Mouse (Mus musculus): ENCODE data around the gene Il27ra. TPM values are rescaled to one million over a fixed set of nuclear protein-coding genes. Genes with fewer than 3 reads are reported as not detected.

The Il27ra gene
- polyA plus RNA-seq, 1 experiment from 2014 or later = 0.69 TPM

DNA sequence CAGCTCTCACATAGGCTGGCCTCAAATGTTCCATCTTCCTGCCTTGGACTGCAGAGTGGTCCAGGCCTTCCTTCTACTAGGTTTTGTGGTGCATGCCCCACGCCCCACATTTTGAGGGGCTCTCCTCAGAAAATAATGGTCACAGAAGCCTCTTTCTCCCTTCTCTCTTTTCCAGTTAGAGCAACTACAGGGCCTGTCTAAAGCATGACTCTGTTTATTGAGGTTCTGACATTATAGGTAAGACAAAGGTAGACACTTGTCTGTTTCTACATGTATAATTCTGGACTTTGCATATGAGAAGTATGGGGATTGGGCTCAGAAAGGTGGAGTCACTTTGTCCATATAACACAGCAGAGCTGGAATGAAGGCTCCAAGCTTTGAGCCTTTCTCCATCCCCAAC is 22.6 kb upstream of the Il27ra start, which contains the start of gene Gm10643:
TSS of gene Gm10643 (minus strand) at position 101 of the 400 bp plus-strand sequence.
- no peaks in the 10 kb centered on the region for H3K27me3 ChIP-seq
- no peaks in the 10 kb centered on the region for H3K36me3 ChIP-seq
- peak within 1 kb of the TSS; percentile 77 for H3K9ac ChIP-seq
- ATAC-seq (ENCODE audit: low FRiP score, low read depth) = no peak
- 89% methylated on average over 1 of the region's 1 CpGs for WGBS
- peaks cover 34% of the 10 kb centered on the region for H3K4me1 ChIP-seq (replicated peaks)
- peak within 1 kb of the TSS; percentile 81 for H3K27ac ChIP-seq (replicated peaks)
- peak within 1 kb of the TSS; percentile 87 for H3K4me2 ChIP-seq
- H3K4me3 ChIP-seq = peak within 1 kb of the TSS; percentile 78
- H3K9me3 ChIP-seq = no peaks in the 10 kb centered on the region

DNA sequence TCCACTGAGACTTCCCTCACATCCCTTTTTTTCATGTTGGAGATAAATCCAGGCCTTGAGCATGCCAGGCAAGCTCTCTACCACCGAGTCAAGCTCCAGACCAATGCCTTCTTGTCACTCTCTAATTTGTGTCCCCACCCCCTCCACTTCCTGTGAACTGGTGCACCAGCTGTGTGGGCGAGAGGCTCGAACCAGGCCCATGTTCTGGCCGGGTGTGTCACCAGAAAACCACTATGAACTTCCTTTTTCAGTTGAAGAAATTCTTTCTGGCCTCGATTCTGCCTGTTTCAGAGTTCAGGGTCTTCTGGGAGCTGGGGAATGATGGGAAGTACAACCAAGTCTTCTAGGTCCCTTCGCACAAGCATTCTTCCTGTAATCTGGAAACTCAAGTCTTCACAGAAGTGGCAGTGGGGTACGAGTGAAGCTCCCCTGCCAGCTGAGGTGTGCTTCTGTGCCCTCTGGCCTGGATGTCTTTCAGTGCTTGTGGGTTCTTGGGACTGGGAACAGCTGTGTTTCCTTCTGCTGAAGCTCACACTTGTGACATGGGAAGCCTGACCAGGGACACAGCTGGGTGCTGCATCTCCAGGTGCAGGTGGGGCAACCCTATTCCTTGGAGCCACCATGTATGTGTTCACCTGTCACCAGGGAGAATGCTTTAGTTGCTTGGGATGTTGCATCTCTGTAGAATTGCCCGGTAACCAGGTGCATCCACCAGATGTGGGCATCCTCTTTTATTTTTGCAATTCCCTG is 21.6 kb upstream of the Il27ra start:
- no peak overlapping the region for H3K4me3 ChIP-seq
- H3K9me3 ChIP-seq = no peaks in the 10 kb centered on the region
- WGBS = 79% methylated on average over 8 of the region's 8 CpGs

DNA sequence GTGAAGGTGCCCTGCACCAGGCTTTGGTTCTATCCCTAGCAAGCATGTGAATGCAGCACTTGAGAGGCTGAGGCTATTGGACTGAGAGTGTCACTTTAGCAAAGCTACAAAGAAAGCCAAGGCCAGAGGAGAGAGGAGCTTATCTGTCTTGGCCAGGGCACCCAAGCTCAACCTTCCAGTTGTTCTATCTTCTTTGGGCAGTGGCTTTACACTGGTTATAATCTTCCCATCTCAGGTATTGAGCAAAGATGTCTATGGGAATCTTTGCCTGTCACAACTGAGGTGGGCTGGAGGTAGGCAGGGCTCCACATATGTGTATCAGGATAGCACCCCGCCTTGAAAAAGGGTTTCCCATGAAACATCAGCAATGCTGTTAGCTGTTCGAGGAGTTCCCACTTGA is 17.9 kb upstream of the Il27ra start:
- 80% methylated on average over 2 of the region's 2 CpGs for WGBS

More for the DNA sequence above, 21.6 kb upstream of the Il27ra start:
- H3K4me2 ChIP-seq = no peak overlapping the region
- ATAC-seq (ENCODE audit: low FRiP score, low read depth) = no peak
- H3K36me3 ChIP-seq = no peaks in the 10 kb centered on the region
- H3K9ac ChIP-seq = no peak overlapping the region
- no peaks in the 10 kb centered on the region for H3K27me3 ChIP-seq
- peaks cover 24% of the 10 kb centered on the region for H3K4me1 ChIP-seq (replicated peaks)
- H3K27ac ChIP-seq (replicated peaks) = no peak overlapping the region

DNA sequence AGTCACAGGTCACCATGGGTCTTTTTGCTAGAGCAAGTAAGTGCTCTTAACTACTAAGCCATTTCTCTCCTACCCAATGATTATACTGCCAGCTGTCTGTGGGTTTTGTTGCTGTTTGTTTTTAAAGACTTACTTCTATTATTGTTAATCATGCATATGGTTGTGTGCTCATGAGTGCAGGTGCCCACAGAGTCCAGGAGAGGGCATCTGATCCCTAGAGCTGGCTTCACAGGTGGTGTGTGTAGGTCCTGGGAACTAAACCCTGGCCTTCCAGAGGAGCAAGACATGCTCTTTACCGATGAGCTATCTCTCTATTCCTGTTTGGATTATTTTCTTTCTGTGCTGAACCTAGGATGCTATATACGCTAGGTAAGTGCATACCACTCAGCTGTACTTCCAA is 16.8 kb upstream of the Il27ra start:
- Histone ChIP-seq H3K27ac (replicated peaks) (no peak overlapping the region), H3K9me3 (no peaks in the 10 kb centered on the region), H3K36me3 (no peaks in the 10 kb centered on the region), H3K4me1 (replicated peaks) (no peaks in the 10 kb centered on the region), H3K4me2 (no peak overlapping the region), H3K4me3 (no peak overlapping the region), H3K9ac (no peak overlapping the region), H3K27me3 (no peaks in the 10 kb centered on the region)
- no peak for ATAC-seq (ENCODE audit: low FRiP score, low read depth)
- 79% methylated on average over 2 of the region's 2 CpGs for WGBS

More for the DNA sequence above, 17.9 kb upstream of the Il27ra start:
- H3K36me3 ChIP-seq = no peaks in the 10 kb centered on the region
- H3K4me1 ChIP-seq (replicated peaks) = peaks cover under 1% of the 10 kb centered on the region; the same call in 1 of the 2 replicates
- no peaks in the 10 kb centered on the region for H3K27me3 ChIP-seq
- no peaks in the 10 kb centered on the region for H3K9me3 ChIP-seq
- no peak overlapping the region for H3K4me2 ChIP-seq
- H3K4me3 ChIP-seq = no peak overlapping the region
- ATAC-seq (ENCODE audit: low FRiP score, low read depth) = no peak
- H3K9ac ChIP-seq = no peak overlapping the region
- no peak overlapping the region for H3K27ac ChIP-seq (replicated peaks)

DNA sequence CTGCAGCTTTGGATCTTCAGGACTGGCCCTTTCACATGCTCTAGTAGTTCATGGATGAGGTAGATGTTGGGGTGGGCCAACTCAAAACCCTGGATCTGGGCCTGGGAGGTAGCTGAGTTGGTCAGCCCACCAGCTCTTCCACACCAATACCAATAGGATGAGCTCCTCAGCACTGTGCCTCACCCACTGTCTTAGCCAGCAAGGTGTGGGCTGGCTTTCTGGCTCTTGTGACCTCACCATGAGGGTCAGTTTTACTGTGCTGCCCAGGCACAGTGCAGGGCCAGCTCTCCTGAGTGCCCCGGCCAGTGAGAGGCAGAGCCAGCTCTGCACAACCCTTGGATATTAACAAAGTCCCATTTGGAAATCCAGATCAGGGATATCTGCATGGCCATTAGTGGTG is 15.4 kb upstream of the Il27ra start:
- Histone ChIP-seq H3K9ac (no peak overlapping the region), H3K36me3 (no peaks in the 10 kb centered on the region), H3K27ac (replicated peaks) (no peak overlapping the region), H3K9me3 (no peaks in the 10 kb centered on the region), H3K4me1 (replicated peaks) (no peaks in the 10 kb centered on the region), H3K4me2 (no peak overlapping the region), H3K27me3 (no peaks in the 10 kb centered on the region), H3K4me3 (no peak overlapping the region)
- ATAC-seq (ENCODE audit: low FRiP score, low read depth) = no peak
- 95% methylated on average over 1 of the region's 1 CpGs for WGBS

DNA sequence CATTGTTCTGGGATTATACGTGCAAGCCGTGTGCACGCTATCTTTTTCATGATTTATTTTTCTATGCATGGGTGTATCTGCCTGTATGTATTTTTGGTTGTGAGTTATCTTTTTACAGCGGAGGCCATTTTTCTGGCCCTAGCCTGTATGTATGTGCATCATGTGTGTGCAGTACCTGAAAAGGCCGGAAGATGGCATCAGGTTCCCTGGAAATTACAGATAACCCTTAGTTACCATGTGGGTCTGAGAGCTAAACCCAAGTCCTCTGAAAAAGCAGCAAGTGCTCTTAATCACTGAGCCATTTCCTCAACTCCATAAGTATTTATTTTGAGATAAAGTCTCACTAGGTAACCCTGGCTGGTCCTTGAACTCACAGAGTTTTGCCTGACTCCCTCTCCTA is 10.8 kb upstream of the Il27ra start:
- Histone ChIP-seq H3K9me3 (no peaks in the 10 kb centered on the region), H3K4me3 (no peak overlapping the region), H3K4me1 (replicated peaks) (no peaks in the 10 kb centered on the region), H3K27me3 (no peaks in the 10 kb centered on the region), H3K27ac (replicated peaks) (no peak overlapping the region), H3K36me3 (no peaks in the 10 kb centered on the region), H3K4me2 (no peak overlapping the region), H3K9ac (no peak overlapping the region)
- ATAC-seq (ENCODE audit: low FRiP score, low read depth) = no peak
- 97% methylated on average over 5 of the region's 5 CpGs for WGBS

DNA sequence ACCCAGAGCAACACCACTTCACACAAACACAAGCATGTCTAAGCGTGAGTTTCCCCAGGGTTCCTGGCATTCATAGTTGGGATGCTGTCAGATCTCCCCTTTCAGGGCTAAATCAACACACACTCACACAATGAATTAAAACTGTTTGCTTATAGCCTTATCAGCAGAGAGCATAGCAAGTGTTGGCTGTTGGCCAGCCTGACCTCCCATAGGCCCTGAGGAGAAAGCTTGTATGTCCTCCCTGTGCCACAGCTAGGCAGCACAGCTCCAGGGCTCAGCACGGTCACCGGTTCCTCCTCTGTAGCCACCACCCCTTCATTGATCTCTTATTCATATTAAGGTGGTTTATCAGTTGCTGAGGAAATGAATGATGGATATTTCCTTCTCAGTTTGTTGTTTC is 10.4 kb upstream of the Il27ra start:
- Histone ChIP-seq H3K27me3 (no peaks in the 10 kb centered on the region), H3K27ac (replicated peaks) (no peak overlapping the region), H3K4me3 (no peak overlapping the region), H3K9me3 (no peaks in the 10 kb centered on the region), H3K4me2 (no peak overlapping the region), H3K36me3 (no peaks in the 10 kb centered on the region), H3K9ac (no peak overlapping the region), H3K4me1 (replicated peaks) (no peaks in the 10 kb centered on the region)
- 69% methylated on average over 3 of the region's 3 CpGs for WGBS
- no peak for ATAC-seq (ENCODE audit: low FRiP score, low read depth)

DNA sequence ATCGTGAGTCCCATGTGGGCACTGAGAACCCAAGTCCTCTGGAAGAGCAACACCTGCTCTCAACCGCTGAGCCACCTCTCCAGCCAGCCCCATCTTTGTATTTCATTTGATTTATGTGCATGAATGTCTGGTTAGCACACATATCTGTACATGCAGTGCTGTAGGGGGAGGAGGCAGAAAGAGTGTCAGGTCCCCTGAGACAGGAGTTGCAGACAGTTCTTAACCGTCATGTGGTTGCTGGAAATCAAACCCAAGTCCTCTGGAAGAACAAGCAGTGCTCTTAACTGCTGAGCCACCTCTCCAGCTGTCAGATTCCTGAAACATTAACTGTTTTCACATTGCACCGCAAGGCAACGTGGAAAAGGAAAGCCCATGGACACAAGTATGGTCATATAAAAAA is 5.8 kb upstream of the Il27ra start:
- no peak overlapping the region for H3K27ac ChIP-seq (replicated peaks)
- H3K4me2 ChIP-seq = no peak overlapping the region
- 0 out of 2 replicates have a peak, but pooled peaks cover 7% of the 10 kb centered on the region for H3K4me1 ChIP-seq (replicated peaks)
- no peak overlapping the region for H3K9ac ChIP-seq
- WGBS = 85% methylated on average over 5 of the region's 5 CpGs
- no peak overlapping the region for H3K4me3 ChIP-seq
- H3K36me3 ChIP-seq = no peaks in the 10 kb centered on the region
- ATAC-seq (ENCODE audit: low FRiP score, low read depth) = no peak
- no peaks in the 10 kb centered on the region for H3K9me3 ChIP-seq
- H3K27me3 ChIP-seq = peaks cover 26% of the 10 kb centered on the region

DNA sequence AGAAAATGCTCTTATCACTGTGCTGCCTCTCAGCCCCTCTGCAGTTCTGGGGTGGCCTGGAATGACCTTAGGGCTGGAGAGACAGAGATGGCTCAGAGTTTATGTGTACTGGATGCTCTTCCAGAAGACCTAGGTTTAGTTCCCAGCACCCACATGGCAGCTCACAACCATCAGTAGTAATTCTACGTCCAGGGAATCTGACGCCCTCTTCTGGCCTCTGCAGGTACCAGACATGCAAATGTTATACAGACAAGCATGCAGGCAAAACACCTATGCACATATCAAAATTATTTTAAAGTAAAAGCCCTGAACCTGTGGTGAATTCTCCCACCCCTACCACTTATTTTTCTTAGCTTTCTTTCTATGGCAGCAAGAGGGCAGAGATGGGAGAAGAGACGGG is 4.1 kb upstream of the Il27ra start:
- no peaks in the 10 kb centered on the region for H3K9me3 ChIP-seq
- no peak for ATAC-seq (ENCODE audit: low FRiP score, low read depth)
- H3K9ac ChIP-seq = no peak overlapping the region
- no peaks in the 10 kb centered on the region for H3K36me3 ChIP-seq
- H3K27me3 ChIP-seq = peaks cover 42% of the 10 kb centered on the region
- no peak overlapping the region for H3K4me3 ChIP-seq
- H3K4me1 ChIP-seq (replicated peaks) = peaks cover 19% of the 10 kb centered on the region
- no peak overlapping the region for H3K27ac ChIP-seq (replicated peaks)
- H3K4me2 ChIP-seq = no peak overlapping the region
- 81% methylated on average over 3 of the region's 3 CpGs for WGBS

DNA sequence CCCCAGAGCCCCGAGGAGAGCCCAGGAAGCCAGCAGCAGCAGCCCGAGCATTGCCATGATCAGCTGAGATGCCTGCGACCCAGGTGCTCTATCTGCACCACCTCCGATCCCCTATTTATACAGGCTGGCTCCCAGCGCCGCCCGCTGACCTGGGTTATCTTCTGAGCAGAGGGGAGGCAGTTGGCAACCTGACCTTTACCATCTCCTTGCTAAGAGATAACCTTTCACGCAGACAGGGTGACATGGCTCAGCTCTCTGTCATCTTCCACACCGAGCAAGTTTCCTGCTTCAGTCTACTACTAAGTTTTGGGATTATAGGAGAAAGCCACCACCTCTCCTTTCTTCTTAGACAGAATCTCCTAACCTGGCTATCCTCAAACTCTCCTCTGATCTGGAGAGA is 2.5 kb upstream of the Il27ra start, which contains the start of gene Rln3:
TSS of gene Rln3 (minus strand) at position 101 of the 400 bp plus-strand sequence.
- Histone ChIP-seq H3K4me1 (replicated peaks) (peaks cover 19% of the 10 kb centered on the region), H3K4me3 (no peak within 1 kb of the TSS), H3K9me3 (no peaks in the 10 kb centered on the region), H3K36me3 (no peaks in the 10 kb centered on the region), H3K9ac (no peak within 1 kb of the TSS), H3K4me2 (no peak within 1 kb of the TSS), H3K27ac (replicated peaks) (no peak within 1 kb of the TSS), H3K27me3 (peaks cover 54% of the 10 kb centered on the region)
- no peak for ATAC-seq (ENCODE audit: low FRiP score, low read depth)
- WGBS = 10% methylated on average over 9 of the region's 9 CpGs

DNA sequence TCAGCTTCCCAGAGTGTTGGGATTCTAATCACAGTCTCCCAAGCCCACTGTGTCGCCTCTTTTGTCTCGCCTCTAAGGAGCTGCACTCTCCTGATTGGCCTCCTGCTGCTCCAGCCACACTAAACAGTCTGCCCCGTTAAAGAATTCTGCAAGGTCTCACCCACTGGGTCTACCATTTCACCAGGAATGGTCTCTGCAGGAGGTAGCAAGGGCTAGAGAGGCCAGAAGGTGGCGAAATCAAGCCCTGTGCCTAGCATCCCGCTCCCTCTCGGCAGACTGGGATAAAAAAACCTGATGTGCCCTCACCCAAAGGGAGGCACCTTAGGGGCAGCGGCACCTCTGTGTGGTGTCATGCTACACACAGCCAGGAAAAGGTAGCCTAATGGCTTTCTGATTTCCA is 1.7 kb upstream of the Il27ra start:
- Histone ChIP-seq H3K36me3 (no peaks in the 10 kb centered on the region), H3K27ac (replicated peaks) (no peak overlapping the region), H3K4me2 (no peak overlapping the region), H3K4me1 (replicated peaks) (peaks cover 19% of the 10 kb centered on the region), H3K9me3 (no peaks in the 10 kb centered on the region), H3K27me3 (peaks cover 54% of the 10 kb centered on the region), H3K9ac (no peak overlapping the region), H3K4me3 (no peak overlapping the region)
- no peak for ATAC-seq (ENCODE audit: low FRiP score, low read depth)
- 4% methylated on average over 7 of the region's 7 CpGs for WGBS

DNA sequence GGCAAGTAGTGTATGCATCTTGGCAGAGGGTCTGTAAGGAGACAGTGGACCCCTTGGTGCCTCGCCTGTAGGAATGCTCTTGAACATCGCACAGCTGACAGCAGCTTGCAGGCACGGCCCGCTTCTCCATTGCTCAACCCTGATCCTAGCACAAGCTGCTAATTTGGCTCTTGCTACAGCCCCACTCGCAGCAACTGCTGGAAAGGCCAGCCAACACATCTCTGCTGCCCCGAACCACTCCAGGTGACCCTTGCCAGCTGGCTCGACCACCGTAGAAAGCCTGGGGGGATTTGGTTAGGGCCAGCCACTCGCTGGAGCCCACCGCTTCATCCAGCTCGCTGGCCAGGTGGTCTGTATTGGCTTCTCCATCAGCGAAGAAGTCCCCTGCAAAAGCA is 556 bp upstream of the Il27ra start:
- Histone ChIP-seq H3K27ac (replicated peaks) (no peak overlapping the region), H3K9me3 (no peaks in the 10 kb centered on the region), H3K4me1 (replicated peaks) (peaks cover 19% of the 10 kb centered on the region), H3K4me2 (peak overlapping the region; percentile 67), H3K4me3 (no peak overlapping the region), H3K9ac (no peak overlapping the region), H3K27me3 (peaks cover 54% of the 10 kb centered on the region), H3K36me3 (no peaks in the 10 kb centered on the region)
- WGBS = 39% methylated on average over 12 of the region's 12 CpGs
- no peak for ATAC-seq (ENCODE audit: low FRiP score, low read depth)

DNA sequence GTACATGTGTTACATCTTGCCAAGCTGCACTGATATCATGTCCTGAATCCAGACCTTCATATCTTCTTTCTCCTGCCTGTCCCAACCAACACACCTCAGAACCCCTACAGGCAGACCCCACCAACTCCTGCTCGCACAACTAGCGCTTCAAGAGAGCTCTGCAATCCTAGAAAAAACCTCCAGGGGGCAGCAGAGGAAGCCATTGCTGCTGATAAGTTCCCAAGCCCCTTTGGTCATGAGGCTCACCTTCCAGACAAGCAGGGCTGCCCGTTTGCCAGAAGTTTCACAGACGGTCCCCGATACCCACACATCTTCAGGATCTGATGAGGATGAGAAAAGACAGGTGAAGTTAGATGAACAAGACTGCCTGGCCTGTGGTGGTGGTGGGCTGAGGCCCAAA is 3.3 kb downstream of the Il27ra start:
- H3K9ac ChIP-seq = no peak overlapping the region
- no peak overlapping the region for H3K4me3 ChIP-seq
- peaks cover 36% of the 10 kb centered on the region for H3K27me3 ChIP-seq
- H3K4me1 ChIP-seq (replicated peaks) = peaks cover 12% of the 10 kb centered on the region
- no peaks in the 10 kb centered on the region for H3K9me3 ChIP-seq
- no peak overlapping the region for H3K27ac ChIP-seq (replicated peaks)
- no peak overlapping the region for H3K4me2 ChIP-seq
- H3K36me3 ChIP-seq = no peaks in the 10 kb centered on the region
- WGBS = 5% methylated on average over 5 of the region's 5 CpGs
- no peak for ATAC-seq (ENCODE audit: low FRiP score, low read depth)

Data from hindbrain, embryonic 15.5 days (tissue).